Mouse (Mus musculus): ENCODE data around the gene Peg12.

Gene Peg12

GRCm38 (mm10) chr7:62463878-62464755 is at the start of gene Peg12:
Gene Peg12 (minus strand): TSS chr7:62464510.
- DNase-seq: peak; percentile 23

- no peak for DNase-seq
Measured at GRCm38 (mm10) chr7:62486139-62486538, 21.8 kb upstream of the Peg12 start.

GRCm38 (mm10) chr7:62463007-62463877 is 1.1 kb downstream of the Peg12 start:
- DNase-seq: peak; percentile 12

- DNase-seq: no peak
Measured at GRCm38 (mm10) chr7:62462229-62463006, 1.9 kb downstream of the Peg12 start.

GRCm38 (mm10) chr7:62452353-62452752 is 12.0 kb downstream of the Peg12 start:
- DNase-seq: no peak

GRCm38 (mm10) chr7:62445431-62446165 is 18.7 kb downstream of the Peg12 start:
- DNase-seq: no peak

GRCm38 (mm10) chr7:62436394-62436793 is 27.9 kb downstream of the Peg12 start:
- DNase-seq: no peak

- no peak for DNase-seq
Measured at GRCm38 (mm10) chr7:62433243-62433642, 31.1 kb downstream of the Peg12 start.

- peak; percentile 17 for DNase-seq
Measured at GRCm38 (mm10) chr7:62428337-62428736, 36.0 kb downstream of the Peg12 start.

GRCm38 (mm10) chr7:62423210-62423609 is 41.1 kb downstream of the Peg12 start:
- no peak for DNase-seq

- DNase-seq: no peak
Measured at GRCm38 (mm10) chr7:62420566-62420965, 43.7 kb downstream of the Peg12 start.

GRCm38 (mm10) chr7:62419493-62420360 is 44.6 kb downstream of the Peg12 start, which contains the start of gene Mkrn3:
Gene Mkrn3 (minus strand): TSS chr7:62420139.
- DNase-seq: peak; percentile 84

- no peak for DNase-seq
Measured at GRCm38 (mm10) chr7:62419105-62419492, 45.2 kb downstream of the Peg12 start.

- no peak for DNase-seq
Measured at GRCm38 (mm10) chr7:62418346-62418745, 46.0 kb downstream of the Peg12 start.

GRCm38 (mm10) chr7:62416173-62416572 is 48.1 kb downstream of the Peg12 start:
- no peak for DNase-seq

- no peak for DNase-seq
Measured at GRCm38 (mm10) chr7:62415222-62415621, 49.1 kb downstream of the Peg12 start.
